Mouse (Mus musculus): ENCODE results near the gene Adcy2.

GRCm38 (mm10) chr13:68820858-68821579, 178.3 kb downstream of the Adcy2 start:
- TF ChIP-seq CTCF (conservative IDR thresholded peaks at IDR 0.05; ENCODE audit: low read length): no peak
- TF ChIP-seq POU5F1 (IDR thresholded peaks at IDR 0.05; ENCODE audit: borderline replicate concordance, low read length): no peak
- no peak for TF ChIP-seq NANOG (IDR thresholded peaks at IDR 0.05; ENCODE audit: borderline replicate concordance, low read length)
